Mouse (Mus musculus) granulocyte monocyte progenitor cell, adult 5-6 weeks (primary cell): ENCODE results near the gene Ppp1r12c. TPM values are rescaled to one million over a fixed set of nuclear protein-coding genes. Genes with fewer than 3 reads are reported as not detected.

Source experiments
- ATAC-seq: replicated peaks from 2 replicates; pipeline ENCODE4 v1.8.0; 2016; ENCODE audit warnings: mild to moderate bottlenecking, moderate TSS enrichment, inconsistent platforms; ENCODE audit not compliant: poor library complexity, severe bottlenecking
- total RNA-seq, 2 experiments: library from RNA; stranded (forward) in 1 of 2; stranded (reverse) in 1 of 2; fragments of 200-712, 200-1000 nt in 1 of 2; fragments of >200 nt in 1 of 2; fragmentation: Nextera tagmentation in 1 of 2; gene quantifications; 2 replicates each; pipeline ENCODE4 v1.2.3; 2014 to 2017

Ppp1r12c gene
- total RNA-seq, 2 experiments from 2014 or later: 109 to 131 TPM

DNA sequence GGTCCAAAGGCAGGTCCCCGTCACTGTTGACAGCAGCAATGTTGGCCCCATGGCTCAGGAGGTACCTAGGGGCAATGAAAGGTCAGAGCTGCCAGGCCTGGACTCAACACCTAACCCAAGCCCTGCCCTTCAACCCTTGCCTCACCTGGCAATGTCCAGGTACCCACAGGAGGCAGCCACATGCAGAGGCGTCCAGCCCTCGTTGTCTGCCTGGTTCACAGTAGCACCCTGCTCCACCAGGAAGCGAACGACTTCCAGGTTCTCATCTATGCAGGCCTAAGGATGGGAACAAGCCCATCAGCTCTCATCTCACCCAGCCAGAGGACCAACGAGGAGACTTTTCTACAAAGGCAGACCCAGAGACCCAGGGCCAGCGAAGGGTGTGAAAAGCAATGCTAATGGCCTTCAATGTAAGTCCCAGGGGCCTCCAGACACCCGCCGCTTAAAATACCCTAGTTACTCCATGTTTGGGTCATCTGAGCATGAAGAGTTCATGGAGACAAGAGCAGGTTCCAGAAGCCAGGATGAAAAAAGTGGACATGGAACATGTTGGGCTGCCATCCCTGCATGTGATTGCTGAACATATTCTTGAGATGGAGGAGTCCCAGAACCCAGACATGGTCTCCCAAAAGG lies 4.1 kb downstream of the Ppp1r12c start:
- ATAC-seq: no peak

DNA sequence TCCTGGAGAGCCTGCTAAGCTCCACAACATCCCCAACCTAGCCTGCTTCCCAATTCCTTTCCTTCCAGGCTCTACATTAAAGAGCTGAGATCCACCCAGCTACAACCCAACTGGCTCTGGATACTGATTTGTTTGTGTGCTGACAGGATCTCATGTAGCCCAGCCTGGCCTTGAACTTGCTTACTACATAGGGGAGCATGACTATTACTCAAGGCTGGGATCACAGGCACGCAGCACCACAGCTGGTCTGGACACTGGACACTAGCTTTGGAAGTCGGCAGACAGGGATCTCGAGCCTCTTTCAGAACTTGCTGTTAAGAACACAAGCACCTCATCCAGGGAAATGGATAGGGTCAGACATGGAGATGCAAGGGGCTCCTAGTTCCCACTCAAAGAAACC lies 5.0 kb downstream of the Ppp1r12c start:
- no peak for ATAC-seq

DNA sequence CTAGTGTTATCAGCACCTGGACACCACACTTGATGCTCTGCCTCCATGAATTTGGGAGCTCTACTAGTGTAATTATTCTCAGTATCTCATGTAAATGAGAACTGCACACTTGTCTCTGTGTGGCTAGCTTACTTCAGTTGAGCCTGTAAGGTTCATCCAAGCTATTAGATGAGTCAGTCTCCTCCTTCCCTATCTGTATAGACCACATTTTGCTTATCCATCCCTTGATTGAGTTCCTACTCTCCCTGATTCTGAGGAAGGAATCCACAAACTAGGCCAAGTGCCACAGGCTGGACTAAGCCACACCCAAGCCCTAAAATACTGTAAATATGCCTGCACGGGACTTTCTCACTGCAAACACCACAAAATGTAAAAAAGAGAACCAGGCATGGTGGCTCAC lies 7.5 kb downstream of the Ppp1r12c start:
- no peak for ATAC-seq

DNA sequence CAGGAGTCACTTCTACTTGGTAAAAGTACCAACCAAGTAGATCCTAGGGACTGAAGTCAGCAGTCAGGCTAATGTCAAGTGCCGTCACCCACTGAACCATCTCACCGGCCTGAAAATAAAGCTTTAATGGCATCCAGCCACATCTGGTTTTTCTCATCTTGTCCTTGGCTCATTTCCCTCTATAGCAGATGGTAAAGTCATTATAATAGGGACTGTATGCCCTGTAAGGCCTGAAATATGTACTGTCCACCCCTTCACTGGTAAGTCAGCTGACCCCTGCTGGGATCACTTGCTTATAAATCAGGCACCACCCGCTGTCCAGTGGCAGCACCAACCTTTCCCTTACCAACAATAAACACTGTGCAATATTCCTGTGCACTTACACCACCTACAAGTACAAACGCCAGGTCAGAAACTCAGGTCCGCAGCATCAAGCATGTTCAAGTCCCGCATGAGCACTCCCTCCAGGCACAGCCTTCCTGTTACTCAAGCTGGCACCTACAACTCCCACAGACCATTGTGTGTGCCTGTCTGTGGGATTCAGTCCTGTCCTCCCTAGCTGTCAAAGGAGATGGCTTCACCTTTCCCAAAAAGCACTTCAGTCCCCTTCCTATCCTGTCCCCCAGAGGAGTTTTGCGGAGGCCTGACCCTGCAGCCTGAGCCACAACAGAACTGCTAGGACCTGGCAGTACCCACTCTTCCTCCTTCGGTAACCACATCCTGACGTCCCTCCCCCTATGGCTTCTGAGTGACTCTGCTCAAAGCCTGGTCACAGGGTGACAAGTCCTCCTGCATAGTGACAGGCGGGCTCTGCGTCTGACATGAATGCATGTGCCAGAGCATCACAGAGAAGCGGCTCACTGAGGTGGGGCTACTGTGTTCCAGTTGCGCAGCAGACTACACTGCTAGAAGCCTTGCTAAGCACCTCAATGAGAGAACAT lies 8.9 kb downstream of the Ppp1r12c start:
- ATAC-seq: peak; percentile 97

DNA sequence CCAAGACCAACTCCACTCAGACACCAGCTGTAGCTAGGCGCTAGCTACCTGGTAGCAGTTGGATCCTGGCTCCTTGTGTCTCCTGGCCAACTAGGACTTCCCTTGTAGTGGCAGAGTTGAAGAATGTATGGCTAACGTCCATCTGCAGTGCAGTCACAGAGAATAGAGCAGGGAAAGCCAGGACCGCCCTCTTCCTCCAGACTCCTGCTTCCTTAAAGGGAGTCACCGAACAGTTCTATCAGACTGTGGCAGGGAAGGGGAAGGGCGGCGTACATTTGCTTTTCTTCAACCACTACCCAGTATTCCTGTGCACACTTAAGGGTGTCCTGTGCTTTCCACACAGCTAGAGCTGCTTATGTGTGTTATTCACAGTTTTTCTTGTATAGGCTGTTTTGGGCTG lies 10.2 kb downstream of the Ppp1r12c start:
- peak; percentile 37 for ATAC-seq

DNA sequence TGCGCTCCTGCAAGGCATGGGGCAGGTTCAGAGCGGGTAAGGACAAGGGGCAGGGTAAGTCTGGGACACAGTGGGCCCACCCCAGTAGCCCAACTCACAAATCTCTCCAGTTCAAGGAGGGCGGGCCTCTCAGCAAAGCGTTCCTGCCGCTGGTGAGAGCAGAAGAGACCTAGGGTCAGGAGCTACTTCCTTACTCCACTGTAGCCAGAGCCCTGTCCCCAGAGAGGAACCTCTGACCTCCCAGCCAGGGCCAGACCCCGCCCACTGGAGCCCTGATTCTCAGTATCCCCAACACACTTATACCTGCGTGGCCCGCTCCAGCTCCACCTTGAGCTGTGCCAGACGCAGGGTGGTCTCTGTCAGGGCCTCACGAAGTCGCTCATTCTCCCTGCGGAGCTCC lies 19.2 kb downstream of the Ppp1r12c start:
- no peak for ATAC-seq

DNA sequence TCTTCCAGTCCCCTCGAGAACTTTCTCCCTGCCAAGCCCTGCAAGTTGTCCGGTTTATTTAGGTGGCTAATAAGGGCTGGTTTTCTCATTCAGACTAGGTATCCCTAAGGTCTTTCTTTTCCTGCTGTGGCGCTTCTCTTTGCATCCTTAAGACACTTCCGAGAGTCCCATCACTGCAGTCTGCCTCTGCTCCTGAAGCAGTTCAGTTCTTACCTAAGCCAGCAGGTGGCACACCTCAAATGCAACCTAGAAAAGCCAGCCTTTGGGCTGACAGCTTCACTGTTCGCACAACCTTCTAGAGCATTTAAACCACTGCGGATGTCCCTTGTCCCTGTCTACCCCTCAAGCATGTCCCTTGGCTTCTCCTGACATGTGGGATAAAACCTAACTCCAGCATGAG lies 21.8 kb downstream of the Ppp1r12c start:
- ATAC-seq: peak; percentile 38; the same call in 1 of the 2 replicates

DNA sequence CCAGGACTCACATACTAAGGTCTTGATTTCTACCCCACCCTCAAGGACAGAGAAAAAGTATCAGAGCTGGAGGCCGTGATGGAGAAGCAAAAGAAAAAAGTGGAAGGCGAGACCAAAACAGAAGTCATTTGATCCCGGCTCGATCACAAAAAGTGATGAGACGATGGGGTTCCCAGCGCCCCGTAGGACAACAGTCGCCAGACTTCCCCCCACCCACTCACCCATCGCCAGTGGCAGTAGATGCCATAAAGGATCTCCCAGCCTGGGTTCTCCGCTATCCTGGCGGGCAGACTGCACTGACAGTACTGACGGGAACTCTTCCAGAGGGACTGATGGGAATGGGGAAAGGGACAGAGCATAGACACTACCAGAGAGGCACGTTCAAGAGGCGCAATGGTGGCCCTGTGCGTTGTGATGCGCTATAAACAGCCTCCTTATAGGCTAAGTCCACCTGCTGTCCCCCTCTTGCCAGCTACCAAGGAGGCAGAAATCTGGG lies 22.6 kb downstream of the Ppp1r12c start:
- ATAC-seq: no peak

DNA sequence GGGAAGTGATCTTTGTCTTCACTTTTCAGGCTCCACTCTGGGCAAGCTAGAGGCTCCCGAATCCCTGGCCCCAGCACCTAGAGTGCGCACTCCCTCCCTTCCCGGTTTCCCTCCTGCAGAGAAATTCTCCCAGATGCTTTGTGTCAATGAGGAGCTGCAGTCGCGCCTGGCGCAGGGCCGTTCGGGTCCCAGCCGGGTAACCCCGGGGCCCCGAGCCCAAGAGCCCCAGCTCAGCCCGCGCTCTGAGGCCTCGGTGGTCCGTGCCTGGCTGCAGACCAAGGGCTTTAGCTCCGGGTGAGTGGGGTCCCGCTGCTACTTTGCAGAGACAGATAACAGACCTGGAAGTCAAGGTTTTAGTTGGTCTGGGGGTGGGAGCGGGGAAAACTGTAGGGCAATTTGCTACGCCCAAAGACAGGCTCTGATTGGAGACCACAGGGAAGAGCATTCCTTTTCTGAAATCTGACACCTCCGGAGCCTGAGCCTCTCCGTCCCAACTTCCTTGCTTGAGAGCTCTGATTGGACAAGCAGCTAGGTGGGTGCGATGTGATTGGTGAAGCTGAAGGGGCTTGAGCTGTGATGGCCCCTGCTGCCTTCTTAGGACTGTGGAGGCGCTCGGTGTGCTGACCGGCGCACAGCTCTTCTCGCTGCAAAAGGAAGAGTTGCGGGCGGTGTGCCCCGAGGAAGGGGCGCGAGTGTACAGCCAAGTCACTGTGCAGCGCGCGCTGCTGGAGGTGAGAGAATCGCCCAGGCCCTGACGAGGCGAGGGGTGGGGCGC lies 23.3 kb downstream of the Ppp1r12c start:
- peak; percentile 81 for ATAC-seq

DNA sequence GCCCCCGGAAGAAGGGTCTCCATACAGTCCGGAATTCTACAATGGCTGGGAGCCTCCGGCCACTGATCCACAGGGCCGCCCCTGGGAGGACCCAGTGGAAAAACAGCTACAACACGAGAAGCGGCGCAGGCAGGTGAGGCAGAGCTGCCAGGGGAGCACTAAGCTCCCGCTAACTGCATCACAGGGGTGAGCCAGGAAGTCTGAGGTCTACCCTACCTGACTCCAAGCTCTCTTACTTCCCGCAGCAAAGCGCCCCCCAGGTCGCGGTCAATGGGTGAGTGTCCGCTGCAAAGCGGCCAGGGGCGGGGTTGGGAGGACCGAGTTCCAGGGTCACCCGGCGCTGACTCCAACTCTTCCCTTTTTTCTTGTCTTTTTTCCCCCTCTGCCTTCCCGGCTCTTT lies 27.5 kb downstream of the Ppp1r12c start:
- ATAC-seq: no peak

DNA sequence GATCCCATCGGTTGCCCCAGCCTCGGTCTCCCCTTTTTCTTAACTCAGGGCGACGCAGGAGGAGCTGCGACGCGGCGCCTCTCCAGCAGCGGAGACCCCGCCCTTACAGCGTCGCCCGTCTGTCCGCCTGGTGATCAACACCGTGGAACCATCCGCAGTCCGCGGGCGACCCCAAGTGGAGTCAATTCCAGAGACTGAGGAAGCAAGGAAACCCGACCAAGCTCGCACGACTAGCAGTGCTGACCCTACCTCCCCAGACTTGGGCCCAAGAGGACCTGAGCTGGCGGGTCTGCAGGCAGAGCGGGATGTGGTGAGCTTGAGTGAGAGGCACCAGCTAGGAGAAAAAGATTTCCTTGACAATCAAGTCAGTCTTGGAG lies 30.3 kb downstream of the Ppp1r12c start:
- ATAC-seq: peak; percentile 55

DNA sequence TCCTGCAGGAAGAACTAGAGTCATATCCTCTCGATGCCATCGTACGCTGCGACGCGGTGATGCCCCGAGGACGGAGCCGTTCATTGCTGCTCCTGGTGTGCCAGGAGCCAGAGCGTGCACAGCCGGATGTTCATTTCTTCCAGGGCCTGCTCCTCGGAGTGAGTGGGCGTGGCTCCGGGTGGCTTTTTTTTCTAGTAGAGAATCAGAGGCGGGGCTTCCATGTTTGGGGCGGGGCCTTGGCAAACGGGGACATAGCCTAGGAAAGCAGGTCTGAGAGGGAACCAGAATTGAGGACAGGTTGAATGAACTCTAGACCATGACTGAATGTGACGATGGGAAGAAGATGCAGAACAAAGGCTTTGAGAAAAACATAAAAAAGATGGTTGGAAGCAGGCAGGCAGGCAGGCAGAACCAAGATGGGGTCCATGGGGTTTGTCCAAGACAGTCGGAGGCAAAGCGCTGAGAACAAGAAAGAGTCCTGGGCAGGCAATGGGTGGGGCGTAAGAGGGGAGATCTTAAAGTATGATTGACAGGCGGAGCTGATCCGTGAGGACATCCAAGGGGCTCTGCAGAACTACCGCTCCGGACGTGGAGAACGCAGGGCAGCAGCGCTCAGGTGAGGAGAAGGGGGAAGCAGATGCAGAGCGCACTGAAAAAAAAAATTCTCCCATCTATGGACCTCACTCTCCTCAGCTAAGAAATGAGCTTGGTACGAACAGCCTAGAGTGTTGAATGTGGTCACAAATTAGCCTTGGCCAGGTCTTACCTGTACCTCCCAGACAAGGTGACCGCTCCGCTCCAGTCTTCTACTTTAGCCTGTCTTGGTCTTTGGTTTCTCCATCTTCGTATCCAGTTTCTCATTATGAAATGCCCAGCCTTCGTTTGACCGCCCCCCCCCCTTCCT lies 31.0 kb downstream of the Ppp1r12c start:
- ATAC-seq: peak; percentile 15; the same call in 1 of the 2 replicates

DNA sequence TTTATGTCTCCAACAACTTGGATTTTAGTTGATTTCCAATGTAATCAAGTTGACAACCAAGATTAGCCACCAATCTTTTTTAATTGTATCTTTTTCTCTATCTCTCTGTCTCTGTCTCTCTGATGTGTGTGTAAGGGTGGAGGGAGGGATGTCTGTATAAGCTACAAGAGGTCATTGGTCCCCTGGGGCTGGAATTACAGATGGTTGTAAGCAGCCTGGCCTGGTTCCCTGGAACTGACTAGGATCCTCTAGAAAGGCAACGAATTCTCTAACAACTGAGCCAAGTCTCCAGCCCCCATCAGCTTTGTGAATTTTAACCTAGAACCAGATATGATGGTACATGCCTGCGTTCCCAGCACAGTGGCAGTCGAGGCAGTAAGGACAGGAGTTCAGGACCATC lies 33.7 kb downstream of the Ppp1r12c start:
- no peak for ATAC-seq

DNA sequence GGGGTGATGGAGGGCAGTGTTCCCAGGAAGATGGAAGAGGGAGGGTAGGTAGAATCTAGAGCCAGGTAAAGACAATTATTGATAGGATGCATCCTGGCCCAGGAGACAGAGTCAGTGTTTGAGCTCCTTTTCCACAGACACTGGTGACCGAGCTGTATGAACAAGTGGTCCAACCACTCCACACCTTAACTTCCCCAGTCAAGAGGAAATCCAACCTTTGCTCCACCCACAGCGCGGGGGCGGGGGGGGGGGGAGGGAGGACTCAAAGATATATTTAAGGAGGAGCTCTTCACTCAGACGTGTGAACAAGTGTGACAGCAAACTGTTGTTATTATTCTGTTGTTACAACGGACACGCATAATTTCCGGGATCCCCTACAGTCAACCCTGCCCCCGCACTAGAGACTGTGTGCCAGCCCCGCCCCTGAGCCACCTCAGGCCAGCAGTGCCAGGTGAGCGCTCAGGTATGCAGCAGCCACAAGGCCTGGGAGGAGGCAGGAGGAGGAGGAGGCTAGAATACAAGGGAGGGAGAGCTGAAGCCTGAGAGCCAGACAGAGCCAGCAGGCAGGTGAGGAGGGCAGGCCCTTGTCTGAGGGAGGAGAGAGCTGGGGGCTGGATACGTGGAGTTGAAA lies 37.2 kb downstream of the Ppp1r12c start:
- ATAC-seq: peak; percentile 9; the same call in 1 of the 2 replicates

DNA sequence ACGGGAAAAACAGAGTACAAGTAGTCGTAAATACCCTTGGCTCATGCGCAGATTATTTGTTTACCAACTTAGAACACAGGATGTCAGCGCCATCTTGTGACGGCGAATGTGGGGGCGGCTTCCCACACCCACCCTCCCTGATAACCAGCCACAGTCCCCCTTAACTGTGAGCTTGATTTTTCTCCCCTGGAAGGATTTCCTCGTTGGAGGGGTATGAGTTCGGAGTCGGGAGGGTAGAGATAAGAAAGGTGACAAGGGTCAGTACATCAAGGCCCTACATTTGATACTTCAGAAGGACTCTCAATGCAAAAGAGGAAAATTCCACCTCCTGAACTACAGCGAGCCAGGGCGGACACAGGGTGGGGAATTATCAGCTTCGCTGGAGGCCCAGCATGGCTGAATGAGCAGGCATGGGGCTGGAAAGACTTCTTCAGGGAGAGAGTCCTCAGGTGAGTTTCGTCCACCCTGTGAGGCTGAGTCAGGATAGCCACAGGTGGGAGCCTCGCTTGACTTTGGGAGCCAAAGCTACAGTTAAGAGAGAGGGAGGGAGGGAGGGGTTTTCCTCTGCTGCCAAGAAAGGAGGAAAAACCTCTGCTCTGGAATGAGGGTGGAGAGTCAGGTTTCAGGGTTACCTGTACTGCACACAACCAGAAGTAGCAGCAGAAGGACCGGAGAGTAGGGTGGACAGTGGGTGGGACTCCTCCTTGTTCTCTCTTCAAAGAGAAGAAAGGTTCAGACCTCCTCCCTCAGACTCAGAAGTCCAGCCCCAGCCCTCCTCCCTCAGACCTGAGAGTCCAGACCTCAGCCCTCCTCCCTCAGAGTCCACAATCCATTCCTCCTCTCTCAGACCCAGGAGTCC lies 40.7 kb downstream of the Ppp1r12c start, which contains the start of gene Eps8l1:
TSS of gene Eps8l1 (plus strand) at position 99 of the 859 bp plus-strand sequence.
- peak; percentile 44 for ATAC-seq

DNA sequence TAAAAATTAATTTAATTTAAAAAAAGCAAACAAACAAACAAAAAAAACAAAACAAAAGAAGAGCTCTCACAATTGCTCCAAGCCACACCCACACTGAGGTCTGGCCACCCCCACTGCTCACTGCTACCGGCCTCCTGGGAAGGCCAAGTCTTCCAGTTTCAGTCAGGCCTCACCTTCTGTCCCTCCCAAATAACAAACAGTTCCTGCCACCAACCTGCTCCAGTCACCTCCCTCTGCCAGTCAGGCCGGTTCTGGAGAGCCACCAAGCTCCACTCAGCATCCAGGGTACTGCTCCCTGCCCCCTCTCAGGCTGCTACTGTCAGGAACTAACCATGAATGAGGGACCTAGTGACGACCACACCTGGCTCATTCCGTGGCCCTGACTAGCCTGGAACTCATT lies 48.8 kb downstream of the Ppp1r12c start:
- ATAC-seq: no peak

DNA sequence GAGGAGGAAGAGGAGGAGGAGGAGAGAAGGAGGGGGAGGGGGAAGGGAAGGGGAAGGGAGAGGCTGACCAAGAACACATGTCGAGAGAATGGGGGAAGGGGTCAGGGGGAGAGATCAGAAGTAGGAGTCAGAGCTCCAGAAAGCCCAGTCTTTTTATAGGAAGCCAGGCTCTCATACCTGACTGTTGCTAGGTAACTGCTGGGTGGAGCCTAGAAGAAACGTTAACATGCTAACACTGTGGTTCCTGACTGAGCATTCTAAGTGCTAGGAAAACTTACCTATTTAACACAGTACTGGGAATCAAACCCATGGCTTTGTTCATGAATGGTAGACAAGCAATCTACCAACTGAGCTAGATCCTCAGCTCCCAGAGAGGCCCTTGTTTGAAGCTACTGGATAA lies 52.3 kb downstream of the Ppp1r12c start:
- no peak for ATAC-seq

DNA sequence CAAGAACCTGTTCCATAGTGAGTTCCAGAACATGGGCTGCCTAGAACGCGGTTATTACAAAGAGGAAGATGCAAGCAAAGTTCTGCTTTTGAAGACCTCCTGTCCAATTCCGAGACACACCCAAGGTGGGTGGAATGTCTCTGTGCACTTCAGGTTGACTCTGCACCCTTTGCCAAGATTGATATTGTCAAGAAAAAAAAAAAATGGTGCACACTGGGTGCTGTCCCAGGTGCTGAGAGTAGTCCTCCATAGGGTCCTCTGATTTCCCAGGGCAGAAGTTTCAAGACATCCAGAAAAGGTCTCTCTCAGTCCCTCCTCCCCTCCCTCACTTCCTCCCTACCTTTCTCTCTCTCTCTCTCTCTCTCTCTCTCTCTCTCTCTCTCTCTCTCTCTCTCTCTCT lies 53.0 kb downstream of the Ppp1r12c start:
- ATAC-seq: no peak
